Mouse (Mus musculus): ENCODE measurements around the gene Foxj2.

GRCm38 (mm10) chr6:122820071-122820798, 521 bp downstream of the Foxj2 start:
- no peak for TF ChIP-seq CTCF (IDR thresholded peaks at IDR 0.05; ENCODE audit: borderline replicate concordance, insufficient read depth, low read length)
- TF ChIP-seq POLR2A (IDR thresholded peaks at IDR 0.05; ENCODE audit: low read depth, low read length): peak; percentile 42; the same call in 1 of the 2 replicates

All from embryonic fibroblast, embryonic 13.5 days (primary cell).